Mouse (Mus musculus) C2C12 (cell line): Measurements from ENCODE around the gene Tmc8.

Experiments
- CTCF ChIP-seq: IDR thresholded peaks from one replicate; pipeline ENCODE4 v1.5.1; 2011; ENCODE audit not compliant: control insufficient read depth, insufficient read depth, insufficient read length
- MAX ChIP-seq: IDR thresholded peaks from one replicate; pipeline ENCODE4 v1.6.1; 2011; ENCODE audit warnings: mild to moderate bottlenecking, control low read depth
- MYOG ChIP-seq: IDR thresholded peaks from one replicate; pipeline ENCODE4 v1.6.1; 2011; ENCODE audit not compliant: control insufficient read depth, insufficient read length; ENCODE audit errors: extremely low read depth
- USF1 ChIP-seq: IDR thresholded peaks from one replicate; pipeline ENCODE4 v1.6.1; 2011; ENCODE audit warnings: low read depth, mild to moderate bottlenecking, control low read depth, moderate library complexity

DNA sequence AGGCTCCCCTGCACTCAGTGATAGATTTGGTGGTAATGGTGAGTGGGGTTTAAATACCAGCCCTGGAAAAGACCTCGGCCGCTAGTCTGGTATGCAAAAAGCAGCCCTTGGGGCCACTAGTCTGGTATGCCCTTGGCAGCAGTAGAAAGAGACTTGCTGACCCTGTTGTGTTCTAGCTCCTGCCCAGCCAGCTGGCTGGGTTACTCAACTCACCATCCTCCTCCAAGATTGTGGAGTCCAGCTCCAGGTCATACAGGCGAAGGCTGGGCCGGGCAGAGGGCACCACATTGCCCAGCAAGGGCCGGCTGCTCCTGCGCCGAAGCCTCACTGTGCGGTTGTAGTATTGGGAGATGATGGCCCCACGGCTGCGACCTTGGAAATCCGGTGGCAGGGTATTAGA is 3.8 kb upstream of the Tmc8 start:
- no peak for TF ChIP-seq CTCF
- TF ChIP-seq USF1: no peak
- no peak for TF ChIP-seq MAX
- no peak for TF ChIP-seq MYOG
